Mouse (Mus musculus): Measurements from ENCODE around the gene Pigc. TPM values are rescaled to one million over a fixed set of nuclear protein-coding genes. Genes with fewer than 3 reads are reported as not detected.

The Pigc gene
- polyA plus RNA-seq, 1 experiment, result not detected

- TF ChIP-seq CTCF (IDR thresholded peaks at IDR 0.05; ENCODE audit: insufficient read depth, low read depth, low read length), result no peak
- no peak for TF ChIP-seq POLR2A (IDR thresholded peaks at IDR 0.05; ENCODE audit: insufficient read depth, low read depth, low read length)
- no peak overlapping the region for H3K27ac ChIP-seq (ENCODE audit: insufficient read depth, low read depth, low read length)
- H3K4me1 ChIP-seq (ENCODE audit: control insufficient read depth, insufficient read depth, low read length), result peaks cover 6% of the 10 kb centered on the region; the same call in 1 of the 2 replicates
- no peak overlapping the region for H3K4me3 ChIP-seq (ENCODE audit: insufficient read depth, low read depth, low read length)
- WGBS, result 91% methylated on average over 2 of the region's 2 CpGs
These were observed 1.1 kb upstream of the Pigc start for GRCm38 (mm10) chr1:161967936-161968335.

- WGBS, result 96% methylated on average over 9 of the region's 9 CpGs
- Histone ChIP-seq H3K4me3 (ENCODE audit: insufficient read depth, low read depth, low read length) (no peak overlapping the region), H3K4me1 (ENCODE audit: control insufficient read depth, insufficient read depth, low read length) (peaks cover 7% of the 10 kb centered on the region; the same call in 1 of the 2 replicates), H3K27ac (ENCODE audit: insufficient read depth, low read depth, low read length) (no peak overlapping the region)
- TF ChIP-seq POLR2A (IDR thresholded peaks at IDR 0.05; ENCODE audit: insufficient read depth, low read depth, low read length) (no peak), CTCF (IDR thresholded peaks at IDR 0.05; ENCODE audit: insufficient read depth, low read depth, low read length) (no peak)
These were observed 1.9 kb downstream of the Pigc start for GRCm38 (mm10) chr1:161970874-161971273.

GRCm38 (mm10) chr1:161972233-161972632 is 3.2 kb downstream of the Pigc start:
- TF ChIP-seq POLR2A (IDR thresholded peaks at IDR 0.05; ENCODE audit: insufficient read depth, low read depth, low read length), result no peak
- WGBS, result 82% methylated on average over 8 of the region's 8 CpGs
- Histone ChIP-seq H3K27ac (ENCODE audit: insufficient read depth, low read depth, low read length) (no peak overlapping the region), H3K4me3 (ENCODE audit: insufficient read depth, low read depth, low read length) (no peak overlapping the region), H3K4me1 (ENCODE audit: control insufficient read depth, insufficient read depth, low read length) (peaks cover 12% of the 10 kb centered on the region; the same call in 1 of the 2 replicates)

GRCm38 (mm10) chr1:161976255-161977182 is 7.5 kb downstream of the Pigc start:
- H3K4me1 ChIP-seq (ENCODE audit: control insufficient read depth, insufficient read depth, low read length), result 0 out of 2 replicates have a peak, but pooled peaks cover 6% of the 10 kb centered on the region
- no peak overlapping the region for H3K4me3 ChIP-seq (ENCODE audit: insufficient read depth, low read depth, low read length)
- TF ChIP-seq POLR2A (IDR thresholded peaks at IDR 0.05; ENCODE audit: insufficient read depth, low read depth, low read length) (no peak), CTCF (IDR thresholded peaks at IDR 0.05; ENCODE audit: insufficient read depth, low read depth, low read length) (0 out of 2 replicates have a peak, but pooled peaks have one; percentile 5)
- WGBS, result 49% methylated on average over 16 of the region's 16 CpGs
- H3K27ac ChIP-seq (ENCODE audit: insufficient read depth, low read depth, low read length), result no peak overlapping the region

GRCm38 (mm10) chr1:161977331-161977730 is 8.3 kb downstream of the Pigc start:
- Histone ChIP-seq H3K27ac (ENCODE audit: insufficient read depth, low read depth, low read length) (no peak overlapping the region), H3K4me3 (ENCODE audit: insufficient read depth, low read depth, low read length) (no peak overlapping the region), H3K4me1 (ENCODE audit: control insufficient read depth, insufficient read depth, low read length) (0 out of 2 replicates have a peak, but pooled peaks cover 6% of the 10 kb centered on the region)
- 63% methylated on average over 4 of the region's 4 CpGs for WGBS
- TF ChIP-seq POLR2A (IDR thresholded peaks at IDR 0.05; ENCODE audit: insufficient read depth, low read depth, low read length) (no peak), CTCF (IDR thresholded peaks at IDR 0.05; ENCODE audit: insufficient read depth, low read depth, low read length) (no peak)

GRCm38 (mm10) chr1:161978173-161978700 is 9.3 kb downstream of the Pigc start:
- Histone ChIP-seq H3K4me1 (ENCODE audit: control insufficient read depth, insufficient read depth, low read length) (0 out of 2 replicates have a peak, but pooled peaks cover 6% of the 10 kb centered on the region), H3K4me3 (ENCODE audit: insufficient read depth, low read depth, low read length) (no peak overlapping the region), H3K27ac (ENCODE audit: insufficient read depth, low read depth, low read length) (no peak overlapping the region)
- 92% methylated on average over 5 of the region's 5 CpGs for WGBS
- TF ChIP-seq POLR2A (IDR thresholded peaks at IDR 0.05; ENCODE audit: insufficient read depth, low read depth, low read length) (no peak), CTCF (IDR thresholded peaks at IDR 0.05; ENCODE audit: insufficient read depth, low read depth, low read length) (no peak)

- TF ChIP-seq CTCF (IDR thresholded peaks at IDR 0.05; ENCODE audit: insufficient read depth, low read depth, low read length), result no peak
- TF ChIP-seq POLR2A (IDR thresholded peaks at IDR 0.05; ENCODE audit: insufficient read depth, low read depth, low read length), result no peak
- 74% methylated on average over 1 of the region's 1 CpGs for WGBS
- Histone ChIP-seq H3K4me3 (ENCODE audit: insufficient read depth, low read depth, low read length) (no peak within 1 kb of the TSS), H3K4me1 (ENCODE audit: control insufficient read depth, insufficient read depth, low read length) (0 out of 2 replicates have a peak, but pooled peaks cover 6% of the 10 kb centered on the region), H3K27ac (ENCODE audit: insufficient read depth, low read depth, low read length) (no peak within 1 kb of the TSS)
These were observed 10.6 kb downstream of the Pigc start, which contains the start of gene 4930558K02Rik for GRCm38 (mm10) chr1:161979536-161979935. Gene 4930558K02Rik, minus strand, starts transcription at chr1:161979636.

- WGBS, result 90% methylated on average over 2 of the region's 2 CpGs
- Histone ChIP-seq H3K27ac (ENCODE audit: insufficient read depth, low read depth, low read length) (no peak overlapping the region), H3K4me1 (ENCODE audit: control insufficient read depth, insufficient read depth, low read length) (0 out of 2 replicates have a peak, but pooled peaks cover 6% of the 10 kb centered on the region), H3K4me3 (ENCODE audit: insufficient read depth, low read depth, low read length) (no peak overlapping the region)
- TF ChIP-seq CTCF (IDR thresholded peaks at IDR 0.05; ENCODE audit: insufficient read depth, low read depth, low read length), result no peak
- TF ChIP-seq POLR2A (IDR thresholded peaks at IDR 0.05; ENCODE audit: insufficient read depth, low read depth, low read length), result no peak
These were observed 11.1 kb downstream of the Pigc start for GRCm38 (mm10) chr1:161980046-161980445.
